Mouse (Mus musculus): ENCODE measurements around the gene Maff. TPM values are rescaled to one million over a fixed set of nuclear protein-coding genes. Genes with fewer than 3 reads are reported as not detected.

The Maff gene
- 0.71 and 0.78 TPM in 2 replicates for polyA plus RNA-seq (2012; rRNA removed)

- TF ChIP-seq CTCF (IDR thresholded peaks at IDR 0.05; ENCODE audit: extremely low read depth, insufficient read depth, low read length) (no peak), POLR2A (IDR thresholded peaks at IDR 0.05; ENCODE audit: extremely low read depth, insufficient read depth, low read length) (no peak)
- Histone ChIP-seq H3K4me1 (ENCODE audit: control insufficient read depth, insufficient read depth, low read length) (peaks cover 2% of the 10 kb centered on the region; the same call in 1 of the 2 replicates), H3K27ac (ENCODE audit: insufficient read depth, low read length) (no peak within 1 kb of the TSS; the same call in 1 of the 2 replicates), H3K4me3 (ENCODE audit: insufficient read depth, low read length) (peak within 1 kb of the TSS; percentile 53)
Measured at GRCm38 (mm10) chr15:79346051-79346793, at the start of gene Maff. Gene Maff, plus strand, starts transcription at chr15:79346621.

- Histone ChIP-seq H3K4me1 (ENCODE audit: control insufficient read depth, insufficient read depth, low read length) (no peaks in the 10 kb centered on the region), H3K27ac (ENCODE audit: insufficient read depth, low read length) (no peak overlapping the region), H3K4me3 (ENCODE audit: insufficient read depth, low read length) (no peak overlapping the region)
- TF ChIP-seq CTCF (IDR thresholded peaks at IDR 0.05; ENCODE audit: extremely low read depth, insufficient read depth, low read length) (no peak), POLR2A (IDR thresholded peaks at IDR 0.05; ENCODE audit: extremely low read depth, insufficient read depth, low read length) (no peak)
Measured at GRCm38 (mm10) chr15:79298553-79298952, 47.9 kb upstream of the Maff start.

GRCm38 (mm10) chr15:79299563-79300155 is 46.8 kb upstream of the Maff start:
- Histone ChIP-seq H3K4me3 (ENCODE audit: insufficient read depth, low read length) (no peak overlapping the region), H3K4me1 (ENCODE audit: control insufficient read depth, insufficient read depth, low read length) (no peaks in the 10 kb centered on the region), H3K27ac (ENCODE audit: insufficient read depth, low read length) (no peak overlapping the region)
- no peak for TF ChIP-seq CTCF (IDR thresholded peaks at IDR 0.05; ENCODE audit: extremely low read depth, insufficient read depth, low read length)
- TF ChIP-seq POLR2A (IDR thresholded peaks at IDR 0.05; ENCODE audit: extremely low read depth, insufficient read depth, low read length): no peak

- H3K4me1 ChIP-seq (ENCODE audit: control insufficient read depth, insufficient read depth, low read length): no peaks in the 10 kb centered on the region
- no peak overlapping the region for H3K27ac ChIP-seq (ENCODE audit: insufficient read depth, low read length)
- TF ChIP-seq CTCF (IDR thresholded peaks at IDR 0.05; ENCODE audit: extremely low read depth, insufficient read depth, low read length) (no peak), POLR2A (IDR thresholded peaks at IDR 0.05; ENCODE audit: extremely low read depth, insufficient read depth, low read length) (no peak)
- H3K4me3 ChIP-seq (ENCODE audit: insufficient read depth, low read length): no peak overlapping the region
Measured at GRCm38 (mm10) chr15:79303725-79304124, 42.7 kb upstream of the Maff start.

GRCm38 (mm10) chr15:79304832-79305231 is 41.6 kb upstream of the Maff start:
- TF ChIP-seq CTCF (IDR thresholded peaks at IDR 0.05; ENCODE audit: extremely low read depth, insufficient read depth, low read length) (no peak), POLR2A (IDR thresholded peaks at IDR 0.05; ENCODE audit: extremely low read depth, insufficient read depth, low read length) (no peak)
- no peaks in the 10 kb centered on the region for H3K4me1 ChIP-seq (ENCODE audit: control insufficient read depth, insufficient read depth, low read length)
- no peak overlapping the region for H3K27ac ChIP-seq (ENCODE audit: insufficient read depth, low read length)
- H3K4me3 ChIP-seq (ENCODE audit: insufficient read depth, low read length): no peak overlapping the region

- Histone ChIP-seq H3K27ac (ENCODE audit: insufficient read depth, low read length) (no peak overlapping the region), H3K4me1 (ENCODE audit: control insufficient read depth, insufficient read depth, low read length) (no peaks in the 10 kb centered on the region), H3K4me3 (ENCODE audit: insufficient read depth, low read length) (no peak overlapping the region)
- TF ChIP-seq POLR2A (IDR thresholded peaks at IDR 0.05; ENCODE audit: extremely low read depth, insufficient read depth, low read length) (no peak), CTCF (IDR thresholded peaks at IDR 0.05; ENCODE audit: extremely low read depth, insufficient read depth, low read length) (no peak)
Measured at GRCm38 (mm10) chr15:79306043-79306637, 40.3 kb upstream of the Maff start.

GRCm38 (mm10) chr15:79307861-79308260 is 38.6 kb upstream of the Maff start:
- H3K4me1 ChIP-seq (ENCODE audit: control insufficient read depth, insufficient read depth, low read length): no peaks in the 10 kb centered on the region
- H3K4me3 ChIP-seq (ENCODE audit: insufficient read depth, low read length): no peak overlapping the region
- TF ChIP-seq CTCF (IDR thresholded peaks at IDR 0.05; ENCODE audit: extremely low read depth, insufficient read depth, low read length) (no peak), POLR2A (IDR thresholded peaks at IDR 0.05; ENCODE audit: extremely low read depth, insufficient read depth, low read length) (no peak)
- H3K27ac ChIP-seq (ENCODE audit: insufficient read depth, low read length): no peak overlapping the region

- Histone ChIP-seq H3K27ac (ENCODE audit: insufficient read depth, low read length) (no peak overlapping the region), H3K4me1 (ENCODE audit: control insufficient read depth, insufficient read depth, low read length) (no peaks in the 10 kb centered on the region), H3K4me3 (ENCODE audit: insufficient read depth, low read length) (no peak overlapping the region)
- TF ChIP-seq CTCF (IDR thresholded peaks at IDR 0.05; ENCODE audit: extremely low read depth, insufficient read depth, low read length) (no peak), POLR2A (IDR thresholded peaks at IDR 0.05; ENCODE audit: extremely low read depth, insufficient read depth, low read length) (no peak)
Measured at GRCm38 (mm10) chr15:79313848-79314369, 32.5 kb upstream of the Maff start.

GRCm38 (mm10) chr15:79321733-79322190 is 24.7 kb upstream of the Maff start:
- Histone ChIP-seq H3K27ac (ENCODE audit: insufficient read depth, low read length) (no peak overlapping the region), H3K4me3 (ENCODE audit: insufficient read depth, low read length) (no peak overlapping the region), H3K4me1 (ENCODE audit: control insufficient read depth, insufficient read depth, low read length) (no peaks in the 10 kb centered on the region)
- no peak for TF ChIP-seq POLR2A (IDR thresholded peaks at IDR 0.05; ENCODE audit: extremely low read depth, insufficient read depth, low read length)
- TF ChIP-seq CTCF (IDR thresholded peaks at IDR 0.05; ENCODE audit: extremely low read depth, insufficient read depth, low read length): no peak

All from cortical plate, adult 2 months (tissue).